Mouse (Mus musculus) liver, adult 2 months (tissue): ENCODE results near the gene Osbpl9.

Source experiments
- CTCF ChIP-seq: fragments of 200-500 bp; IDR thresholded peaks from 2 replicates; pipeline ENCODE4 v1.5.1; 2011; ENCODE audit warnings: low read depth, low read length, control low read depth
- POLR2A ChIP-seq: fragments of 200-500 bp; IDR thresholded peaks from 2 replicates; pipeline ENCODE4 v1.6.1; 2011; ENCODE audit warnings: low read length, control low read depth; ENCODE audit not compliant: insufficient read depth; ENCODE audit errors: extremely low read depth

GRCm38 (mm10) chr4:109043294-109043693 lies 158.8 kb downstream of the Osbpl9 start:
- TF ChIP-seq POLR2A (no peak), CTCF (no peak)
